Comparison of ENCODE assay signal across 12 mouse cellular contexts in genomic region chr15:80115866-80116794, GRCm38 (mm10). TPM values are rescaled to one million over a fixed set of nuclear protein-coding genes. Genes with fewer than 3 reads are reported as not detected.
DNase-seq lines count a peak whose midpoint lies in the region; ATAC-seq and TF ChIP-seq lines count a peak whose summit lies in the region.
"Had no signal": no experiment of that assay in that cellular context is flagged by ENCODE, and none has a peak within 500 bp of the region (broad histone marks: within the 10 kb centered on the region; RNA-seq: fewer than 3 reads in every experiment).

No protein-coding gene starts in this region.

- H3K4me3 ChIP-seq in intestine, embryonic 15.5 days (replicated peaks): no peak overlapping the region
- no peak overlapping the region for H3K4me3 ChIP-seq in intestine, postnatal 0 days (ENCODE audit: low read depth, low read length)
- H3K4me3 ChIP-seq in E14TG2a.4 (replicated peaks; ENCODE audit: low read length): peak overlapping the region; percentile 80
- H3K4me3 ChIP-seq in ES-E14 (ENCODE audit: insufficient read depth in 1 of 2, low read depth in 1 of 2, low read length in 2 of 2, poor library complexity in 1 of 2, severe bottlenecking in 1 of 2): peak overlapping the region; percentile 56 to 62
- peak overlapping the region; percentile 35 for H3K4me3 ChIP-seq in liver, embryonic 12.5 days

- 0 out of 2 replicates have a peak, but pooled peaks cover 3% of the 10 kb centered on the region for H3K4me1 ChIP-seq in intestine, embryonic 15.5 days (replicated peaks)
- H3K4me1 ChIP-seq in intestine, postnatal 0 days (replicated peaks; ENCODE audit: control insufficient read depth, insufficient read depth, low read length): no peaks in the 10 kb centered on the region
- H3K4me1 ChIP-seq in E14TG2a.4 (replicated peaks; ENCODE audit: low read depth, low read length) (peaks cover 70% of the 10 kb centered on the region), ES-E14 (ENCODE audit: control insufficient read depth in 2 of 2, insufficient read depth in 2 of 2, low read length in 2 of 2, poor library complexity in 1 of 2) (peaks cover 3 to 23% of the 10 kb centered on the region in 2 experiments; a peak in 3 of 4 replicates)
- H3K4me1 ChIP-seq in liver, embryonic 12.5 days: peaks cover 38% of the 10 kb centered on the region

- no peaks in the 10 kb centered on the region for H3K9me3 ChIP-seq in intestine, embryonic 15.5 days
- H3K9me3 ChIP-seq in intestine, postnatal 0 days (ENCODE audit: control insufficient read depth): no peaks in the 10 kb centered on the region; the same call in 1 of the 2 replicates
- H3K9me3 ChIP-seq in E14TG2a.4 (ENCODE audit: low read length): no peaks in the 10 kb centered on the region
- no peaks in the 10 kb centered on the region for H3K9me3 ChIP-seq in ES-E14 (ENCODE audit: control insufficient read depth, insufficient read depth, low read depth, low read length)
- H3K9me3 ChIP-seq in liver, embryonic 12.5 days (replicated peaks): no peaks in the 10 kb centered on the region

- 73% methylated on average over 13 of the region's 13 CpGs for WGBS in intestine, embryonic 15.5 days
- 64% methylated on average over 13 of the region's 13 CpGs for WGBS in intestine, postnatal 0 days
- 49% methylated on average over 13 of the region's 13 CpGs for WGBS in liver, embryonic 12.5 days (ENCODE audit: insufficient replicate concordance)

- peak; percentile 42; the same call in 1 of the 2 replicates for ATAC-seq in intestine, embryonic 15.5 days
- no peak for ATAC-seq in intestine, postnatal 0 days
- peak; percentile 37; the same call in 1 of the 2 replicates for ATAC-seq in liver, embryonic 12.5 days

- no peak overlapping the region for H3K9ac ChIP-seq in intestine, embryonic 15.5 days
- H3K9ac ChIP-seq in intestine, postnatal 0 days (ENCODE audit: low read depth, low read length): no peak overlapping the region
- H3K9ac ChIP-seq in ES-E14 (ENCODE audit: insufficient read depth, low read depth, low read length, poor library complexity, severe bottlenecking): peak overlapping the region; percentile 67
- 0 out of 2 replicates have a peak overlapping the region, but pooled peaks have one; percentile 29 for H3K9ac ChIP-seq in liver, embryonic 12.5 days

- H3K4me2 ChIP-seq in intestine, embryonic 15.5 days (replicated peaks): 0 out of 2 replicates have a peak overlapping the region, but pooled peaks have one; percentile 11
- no peak overlapping the region for H3K4me2 ChIP-seq in intestine, postnatal 0 days (replicated peaks; ENCODE audit: low read depth)
- H3K4me2 ChIP-seq in liver, embryonic 12.5 days: peak overlapping the region; percentile 51

- no peaks in the 10 kb centered on the region for H3K36me3 ChIP-seq in intestine, embryonic 15.5 days
- H3K36me3 ChIP-seq in intestine, postnatal 0 days (ENCODE audit: control insufficient read depth, insufficient read depth): no peaks in the 10 kb centered on the region
- H3K36me3 ChIP-seq in E14TG2a.4 (ENCODE audit: insufficient read depth, low read length): peaks cover 37% of the 10 kb centered on the region
- H3K36me3 ChIP-seq in ES-E14 (ENCODE audit: control insufficient read depth, insufficient read depth, low read length, poor library complexity, severe bottlenecking): peaks cover 16% of the 10 kb centered on the region
- H3K36me3 ChIP-seq in liver, embryonic 12.5 days: 0 out of 2 replicates have a peak, but pooled peaks cover 7% of the 10 kb centered on the region

- TF ChIP-seq CTCF in intestine, postnatal 0 days (IDR thresholded peaks at IDR 0.05; ENCODE audit: low read depth): no peak
- TF ChIP-seq CTCF in E14TG2a.4 (conservative IDR thresholded peaks at IDR 0.05; ENCODE audit: low read length): no peak

- no peak for DNase-seq in ES-E14 (ENCODE audit: low read depth, low spot score)
- no peak for DNase-seq in adrenal gland, postnatal 36 days
- DNase-seq in layer of hippocampus, postnatal 14 days (ENCODE audit: low spot score in 2 of 2): no peak
- DNase-seq: kidney, adult 18-20 months; layer of hippocampus, postnatal 36 days; thymus, postnatal 4 days had no signal

- in situ Hi-C loops in ES-E14 (cut with MboI; ENCODE audit: low sequenced_read_pairs in 2 of 2, unreplicated experiment in 2 of 2): loop anchor here in 1 of 2 experiments (10.0 kb wide), 1 partner anchor 109 kb away; no protein-coding TSS in a partner anchor

- no peak overlapping the region for H3K27ac ChIP-seq in intestine, embryonic 15.5 days
- H3K27ac ChIP-seq in intestine, postnatal 0 days (ENCODE audit: low read depth, low read length): no peak overlapping the region
- peak overlapping the region; percentile 74 for H3K27ac ChIP-seq in ES-E14 (ENCODE audit: insufficient read depth, low read depth, low read length, poor library complexity, severe bottlenecking)
- H3K27ac ChIP-seq in liver, embryonic 12.5 days: peak overlapping the region; percentile 73

- H3K27me3 ChIP-seq in intestine, embryonic 15.5 days (replicated peaks): no peaks in the 10 kb centered on the region
- no peaks in the 10 kb centered on the region for H3K27me3 ChIP-seq in intestine, postnatal 0 days (replicated peaks; ENCODE audit: control insufficient read depth, insufficient read depth, low read length)
- H3K27me3 ChIP-seq in E14TG2a.4 (ENCODE audit: insufficient read depth, low read length): no peaks in the 10 kb centered on the region
- H3K27me3 ChIP-seq in liver, embryonic 12.5 days (replicated peaks): no peaks in the 10 kb centered on the region

TF ChIP-seq in ES-E14, 5 proteins besides CTCF, POLR2A, EP300 and RAD21:
- TF ChIP-seq CHD2 (IDR thresholded peaks at IDR 0.05; ENCODE audit: low read depth, low read length): no peak
- no peak for TF ChIP-seq MAFK (IDR thresholded peaks at IDR 0.05; ENCODE audit: insufficient read depth, low read depth, low read length)
- no peak for TF ChIP-seq HCFC1 (IDR thresholded peaks at IDR 0.05; ENCODE audit: borderline replicate concordance, insufficient read depth, low read length)
- TF ChIP-seq ZC3H11A (IDR thresholded peaks at IDR 0.05; ENCODE audit: borderline replicate concordance, low read depth, low read length): no peak
- TF ChIP-seq ZNF384 (IDR thresholded peaks at IDR 0.05; ENCODE audit: low read depth, low read length): no peak

RNA-seq across cellular contexts. Expression of gene Tab1, which starts 16.8 kb away (rescaled TPM):
- polyA plus RNA-seq in intestine, embryonic 15.5 days (2015; fragmentation: Nextera tagmentation; extraction: Ambion mirVana): 28.5 and 29.0 TPM in 2 replicates
- 12.6 and 13.6 TPM in 2 replicates for polyA plus RNA-seq in intestine, postnatal 0 days (2015; fragmentation: Nextera tagmentation; extraction: Ambion mirVana)
- total RNA-seq in ES-E14 (2012; rRNA removed): 16.6 and 24.3 TPM in 2 replicates
- polyA plus RNA-seq in liver, embryonic 12.5 days (2016; fragmentation: Nextera tagmentation; extraction: Ambion mirVana): 18.5 and 18.9 TPM in 2 replicates
- total RNA-seq in adrenal gland, postnatal 36 days (2021): 10 to 100 TPM; 11.9 to 18.3 TPM
- total RNA-seq in layer of hippocampus, postnatal 14 days (2021): 10 to 100 TPM; 29.7 to 31.4 TPM

RNA-seq across cellular contexts. Expression of gene Rpl3, which starts 24.5 kb away (rescaled TPM):
- 1,109 and 1,134 TPM in 2 replicates for polyA plus RNA-seq in intestine, embryonic 15.5 days (2015; fragmentation: Nextera tagmentation; extraction: Ambion mirVana)
- 436 and 450 TPM in 2 replicates for polyA plus RNA-seq in intestine, postnatal 0 days (2015; fragmentation: Nextera tagmentation; extraction: Ambion mirVana)
- total RNA-seq in ES-E14 (2012; rRNA removed): 1,661 and 1,803 TPM in 2 replicates
- 912 and 924 TPM in 2 replicates for polyA plus RNA-seq in liver, embryonic 12.5 days (2016; fragmentation: Nextera tagmentation; extraction: Ambion mirVana)
- total RNA-seq in adrenal gland, postnatal 36 days (2021): 100 to 1,000 TPM; 602 to 611 TPM
- total RNA-seq in layer of hippocampus, postnatal 14 days (2021): 100 to 1,000 TPM; 460 to 491 TPM

RNA-seq across cellular contexts. Expression of gene Syngr1, which starts 25.0 kb away (rescaled TPM):
- polyA plus RNA-seq in intestine, embryonic 15.5 days (2015; fragmentation: Nextera tagmentation; extraction: Ambion mirVana): 18.2 and 18.7 TPM in 2 replicates
- polyA plus RNA-seq in intestine, postnatal 0 days (2015; fragmentation: Nextera tagmentation; extraction: Ambion mirVana): 6.8 and 10.4 TPM in 2 replicates
- total RNA-seq in ES-E14 (2012; rRNA removed): 78.8 and 105 TPM in 2 replicates
- polyA plus RNA-seq in liver, embryonic 12.5 days (2016; fragmentation: Nextera tagmentation; extraction: Ambion mirVana): 20.4 and 21.9 TPM in 2 replicates
- 10 to 100 TPM; 28.0 to 31.5 TPM for total RNA-seq in adrenal gland, postnatal 36 days (2021)
- total RNA-seq in layer of hippocampus, postnatal 14 days (2021): 100 to 1,000 TPM; 462 to 472 TPM
- total RNA-seq: neutrophil, adult 5-6 weeks had no signal

RNA-seq across cellular contexts. Expression of gene Mgat3, which starts 57.4 kb away (rescaled TPM):
- polyA plus RNA-seq in intestine, embryonic 15.5 days (2015; fragmentation: Nextera tagmentation; extraction: Ambion mirVana): 12.1 and 13.6 TPM in 2 replicates
- 12.2 and 13.1 TPM in 2 replicates for polyA plus RNA-seq in intestine, postnatal 0 days (2015; fragmentation: Nextera tagmentation; extraction: Ambion mirVana)
- 7.9 and 8.5 TPM in 2 replicates for total RNA-seq in ES-E14 (2012; rRNA removed)
- polyA plus RNA-seq in liver, embryonic 12.5 days (2016; fragmentation: Nextera tagmentation; extraction: Ambion mirVana): 0.96 and 1.2 TPM in 2 replicates
- total RNA-seq in adrenal gland, postnatal 36 days (2021): 10 to 100 TPM in 1 of 2 experiments, 1 to 10 TPM in 1; 7.0 to 10.3 TPM
- 100 to 1,000 TPM; 103 to 106 TPM for total RNA-seq in layer of hippocampus, postnatal 14 days (2021)
- total RNA-seq: granulocyte monocyte progenitor cell, adult 5-6 weeks had no signal

Comparison
In these comparisons a context has a peak if more than half of its experiments do, and no peak if none do; other contexts are left out.
1. H3K27ac ChIP-seq: peak in ES-E14 (single experiment) and liver, embryonic 12.5 days (single experiment); none in intestine, embryonic 15.5 days (single experiment) and intestine, postnatal 0 days (single experiment).
2. H3K4me3 ChIP-seq: peak in E14TG2a.4 (single experiment), ES-E14 (2 of 2) and liver, embryonic 12.5 days (single experiment); none in intestine, embryonic 15.5 days (single experiment) and intestine, postnatal 0 days (single experiment).
3. H3K9ac ChIP-seq: peak in ES-E14 (single experiment) and liver, embryonic 12.5 days (single experiment); none in intestine, embryonic 15.5 days (single experiment) and intestine, postnatal 0 days (single experiment).